Mouse (Mus musculus) spleen, adult 2 months (tissue): ENCODE measurements around the gene Sobp. TPM values are rescaled to one million over a fixed set of nuclear protein-coding genes. Genes with fewer than 3 reads are reported as not detected.

Source experiments
- DNase-seq, 2 experiments: peaks; one replicate each; pipeline versions ENCODE4 v3.0.0 to v3.0.0-alpha.2; 2012 to 2021; ENCODE audit warnings: low spot score in 2 of 2, low read depth in 1 of 2
- H3K27ac ChIP-seq: fragments of 200-500 bp; 2 replicates; pipeline ENCODE4 v1.5.1; 2012; ENCODE audit warnings: low read length, inconsistent platforms; ENCODE audit not compliant: insufficient read depth
- H3K27me3 ChIP-seq: fragments of 200-500 bp; 2 replicates; pipeline ENCODE4 v1.6.1; 2012; ENCODE audit warnings: mild to moderate bottlenecking, moderate library complexity, low read length, inconsistent platforms; ENCODE audit not compliant: control insufficient read depth, insufficient read depth
- H3K36me3 ChIP-seq: fragments of 200-500 bp; 2 replicates; pipeline ENCODE4 v1.6.1; 2012; ENCODE audit warnings: mild to moderate bottlenecking, low read length, inconsistent platforms; ENCODE audit not compliant: control insufficient read depth, insufficient read depth
- H3K4me1 ChIP-seq: fragments of 200-500 bp; 2 replicates; pipeline ENCODE4 v1.6.1; 2011; ENCODE audit warnings: inconsistent platforms; ENCODE audit not compliant: control insufficient read depth, insufficient read depth, insufficient read length
- H3K4me3 ChIP-seq: fragments of 200-500 bp; 2 replicates; pipeline ENCODE4 v1.5.1; 2011; ENCODE audit warnings: mild to moderate bottlenecking, inconsistent platforms; ENCODE audit not compliant: insufficient read depth, insufficient read length; ENCODE audit errors: extremely low read depth
- CTCF ChIP-seq: fragments of 200-500 bp; IDR thresholded peaks from 2 replicates; pipeline ENCODE4 v1.5.1; 2011; ENCODE audit warnings: mild to moderate bottlenecking, inconsistent platforms; ENCODE audit not compliant: insufficient read depth, insufficient read length, insufficient replicate concordance; ENCODE audit errors: extremely low read depth
- POLR2A ChIP-seq: fragments of 200-500 bp; IDR thresholded peaks from 2 replicates; pipeline ENCODE4 v1.6.1; 2011; ENCODE audit warnings: low read depth, low read length, inconsistent platforms
- WGBS: fragments of 180-500 bp; shearing (Covaris S2); methylation state at CpG from one replicate; pipeline ENCODE4 v1.1.7; 2018; 5-methylcytosine and 5-hydroxymethylcytosine counted together
- polyA plus RNA-seq: library from polyadenylated mRNA; depleted of rRNA; stranded (reverse); fragments of >200 nt; gene quantifications from 2 replicates; pipeline ENCODE4 v1.2.3, GENCODE M21; 2012

Sobp gene
- polyA plus RNA-seq, 1 experiment = 0.02 TPM

DNA sequence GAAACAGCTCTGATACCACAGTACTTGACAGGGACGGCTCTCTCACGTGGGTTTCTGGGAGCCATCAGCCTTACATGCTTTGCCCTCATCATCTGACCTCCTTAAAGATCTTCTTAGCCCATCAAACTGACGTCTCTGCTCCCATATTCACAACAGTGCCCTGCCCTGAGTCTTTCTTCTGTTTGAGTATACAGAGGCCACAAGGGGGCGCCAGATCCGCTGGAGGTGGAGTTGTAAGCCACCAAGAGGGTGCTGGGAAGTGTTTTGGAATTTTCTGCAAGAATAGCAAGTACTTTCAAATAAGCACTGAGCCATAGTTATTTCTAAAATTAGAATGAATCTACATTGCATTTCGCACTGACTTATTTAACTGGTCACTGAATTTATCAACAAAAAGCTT lies 37.5 kb upstream of the Sobp start:
- WGBS = 50% methylated on average over 6 of the region's 6 CpGs
- TF ChIP-seq POLR2A (no peak), CTCF (peak; percentile 59; the same call in 1 of the 2 replicates)
- DNase-seq = peak; percentile 21 to 48

DNA sequence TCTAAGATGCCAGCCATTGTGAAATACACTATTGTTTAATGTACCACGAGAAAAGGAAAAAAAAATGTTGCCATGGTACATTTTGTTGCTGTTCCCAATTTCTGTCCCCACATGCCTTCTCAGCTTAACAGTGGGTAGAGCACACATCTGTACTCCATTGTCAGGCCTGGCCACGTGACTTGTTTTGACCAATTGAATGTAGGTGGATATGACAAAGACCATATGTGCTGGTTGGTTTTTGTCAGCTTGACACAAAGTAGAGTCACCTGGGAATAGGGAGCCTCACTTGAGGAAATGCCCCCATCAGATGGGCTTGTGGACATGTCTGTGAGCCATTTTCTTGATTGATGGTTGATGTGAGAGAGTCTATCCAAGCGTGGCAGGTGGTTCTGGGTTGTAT lies 29.5 kb upstream of the Sobp start:
- WGBS = 81% methylated on average over 3 of the region's 3 CpGs
- Histone ChIP-seq H3K4me1 (no peaks in the 10 kb centered on the region), H3K27me3 (no peaks in the 10 kb centered on the region), H3K36me3 (no peaks in the 10 kb centered on the region), H3K4me3 (no peak overlapping the region), H3K27ac (no peak overlapping the region)
- DNase-seq = no peak
- TF ChIP-seq POLR2A = no peak

More for the DNA sequence above, 37.5 kb upstream of the Sobp start:
- Histone ChIP-seq H3K36me3 (no peaks in the 10 kb centered on the region), H3K27me3 (no peaks in the 10 kb centered on the region), H3K4me3 (no peak overlapping the region), H3K27ac (no peak overlapping the region), H3K4me1 (no peaks in the 10 kb centered on the region)

DNA sequence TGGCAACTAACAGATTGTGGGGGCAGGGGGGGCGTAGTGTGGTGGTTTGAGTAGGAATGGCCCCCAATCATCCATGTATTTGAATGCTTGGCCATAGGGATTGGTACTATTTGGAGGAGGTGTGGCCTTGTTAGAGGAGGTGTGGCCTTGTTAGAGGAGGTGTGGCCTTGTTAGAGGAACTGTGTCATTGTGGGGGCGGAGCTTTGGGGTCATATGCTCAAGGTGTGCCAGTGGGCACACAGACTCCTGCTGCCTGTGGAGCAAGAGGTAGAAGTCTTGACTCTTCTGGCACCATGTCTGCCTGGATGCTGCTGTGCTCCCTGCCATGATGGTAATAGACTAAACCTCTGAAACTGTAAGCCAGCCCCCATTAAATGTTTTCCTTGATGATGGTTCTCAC lies 25.9 kb upstream of the Sobp start:
- Histone ChIP-seq H3K27me3 (no peaks in the 10 kb centered on the region), H3K4me1 (no peaks in the 10 kb centered on the region), H3K36me3 (no peaks in the 10 kb centered on the region), H3K4me3 (no peak overlapping the region), H3K27ac (no peak overlapping the region)
- TF ChIP-seq POLR2A (no peak), CTCF (no peak)
- WGBS = 100% methylated on average over 2 of the region's 2 CpGs
- DNase-seq = no peak

DNA sequence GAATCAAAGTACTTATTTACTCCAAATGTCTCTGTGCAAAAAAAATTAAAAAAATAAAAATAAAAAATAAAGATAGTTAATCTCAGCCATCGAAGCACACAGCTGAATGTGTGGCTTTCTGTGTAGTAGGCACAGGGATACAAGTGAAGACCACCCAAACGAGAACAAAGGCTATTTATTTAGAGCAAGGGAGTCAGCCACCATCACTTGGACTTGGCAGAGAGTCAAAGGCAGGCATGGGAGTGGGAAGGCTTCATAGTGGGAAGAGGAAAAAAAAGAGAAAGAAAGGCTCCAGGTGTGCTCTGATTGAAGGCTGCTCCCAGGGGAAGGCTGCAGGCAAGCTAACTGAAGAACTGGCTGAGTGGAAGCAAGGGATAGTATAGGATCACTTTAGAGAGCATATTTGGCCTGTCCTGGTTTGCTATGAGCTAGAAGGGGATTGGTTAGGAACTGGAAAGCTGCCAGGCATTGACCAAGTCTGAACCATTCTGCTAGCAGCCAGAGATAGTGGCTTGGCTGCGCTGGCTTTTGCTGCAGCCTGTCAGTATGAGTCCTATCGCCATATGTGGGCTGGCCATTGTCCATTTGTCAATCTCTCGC lies 6.1 kb upstream of the Sobp start:
- 76% methylated on average over 5 of the region's 5 CpGs for WGBS
- H3K36me3 ChIP-seq = no peaks in the 10 kb centered on the region
- TF ChIP-seq POLR2A = no peak
- TF ChIP-seq CTCF = no peak

DNA sequence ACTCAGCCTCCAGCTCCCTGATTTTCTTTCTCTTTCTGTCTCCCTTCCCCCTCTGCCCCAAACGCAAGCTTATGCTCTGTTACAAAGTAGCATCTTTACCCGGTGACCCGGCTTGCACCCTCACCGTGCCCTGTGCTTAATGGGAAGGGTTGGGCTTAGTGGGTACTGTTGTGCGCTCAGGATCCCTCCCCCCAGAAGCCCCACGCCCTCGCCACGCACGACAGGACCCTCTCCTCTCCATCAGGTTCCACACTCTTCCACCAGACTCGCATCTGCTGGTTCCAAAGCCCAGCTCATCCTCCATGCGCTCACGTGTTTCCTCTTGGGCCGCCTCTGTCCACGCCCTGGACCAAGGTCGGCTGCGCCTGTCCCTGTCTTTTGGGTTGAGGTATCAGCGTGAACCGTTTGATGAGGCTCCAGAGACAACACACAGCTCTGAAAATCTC lies 849 bp upstream of the Sobp start:
- no peak for DNase-seq
- H3K36me3 ChIP-seq = no peaks in the 10 kb centered on the region
- WGBS = 6% methylated on average over 18 of the region's 18 CpGs
- no peak overlapping the region for H3K27ac ChIP-seq
- no peak overlapping the region for H3K4me3 ChIP-seq
- peaks cover 24% of the 10 kb centered on the region for H3K27me3 ChIP-seq
- 0 out of 2 replicates have a peak, but pooled peaks cover 3% of the 10 kb centered on the region for H3K4me1 ChIP-seq
- TF ChIP-seq CTCF (no peak), POLR2A (no peak)

More for the DNA sequence above, 6.1 kb upstream of the Sobp start:
- no peak overlapping the region for H3K27ac ChIP-seq
- H3K4me1 ChIP-seq = no peaks in the 10 kb centered on the region
- no peaks in the 10 kb centered on the region; the same call in 1 of the 2 replicates for H3K27me3 ChIP-seq
- DNase-seq = no peak
- no peak overlapping the region for H3K4me3 ChIP-seq

DNA sequence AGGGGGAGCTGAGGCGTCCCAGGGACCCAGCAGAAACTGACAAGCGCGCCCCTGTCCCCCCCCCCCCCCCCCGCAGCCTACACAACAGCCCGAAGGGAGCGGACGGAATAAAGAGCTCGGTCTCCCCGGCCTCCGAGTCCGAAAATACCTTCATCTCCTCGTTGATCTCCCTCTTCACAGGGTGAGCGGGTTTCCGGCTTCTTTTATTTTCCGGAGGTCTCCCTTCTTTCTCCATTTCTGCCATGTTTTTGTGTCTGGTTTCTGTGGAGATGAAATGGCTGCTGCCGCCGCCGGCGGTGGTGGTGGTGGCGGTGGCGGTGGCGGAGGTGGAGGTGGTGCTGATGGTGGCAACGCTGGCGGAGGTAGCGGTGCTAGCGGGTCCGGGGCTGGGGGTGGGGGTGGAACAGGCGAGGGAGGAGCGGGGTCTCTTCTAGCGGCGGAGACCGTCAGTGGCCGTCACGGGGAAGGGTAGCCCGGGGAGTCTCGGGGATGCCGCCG lies 453 bp downstream of the Sobp start:
- H3K27me3 ChIP-seq = peaks cover 24% of the 10 kb centered on the region
- H3K36me3 ChIP-seq = no peaks in the 10 kb centered on the region
- no peak overlapping the region for H3K27ac ChIP-seq
- WGBS = 1% methylated on average over 35 of the region's 38 CpGs
- peak overlapping the region; percentile 38; the same call in 1 of the 2 replicates for H3K4me3 ChIP-seq
- TF ChIP-seq POLR2A (no peak), CTCF (no peak)
- 0 out of 2 replicates have a peak, but pooled peaks cover 3% of the 10 kb centered on the region for H3K4me1 ChIP-seq
- no peak for DNase-seq

DNA sequence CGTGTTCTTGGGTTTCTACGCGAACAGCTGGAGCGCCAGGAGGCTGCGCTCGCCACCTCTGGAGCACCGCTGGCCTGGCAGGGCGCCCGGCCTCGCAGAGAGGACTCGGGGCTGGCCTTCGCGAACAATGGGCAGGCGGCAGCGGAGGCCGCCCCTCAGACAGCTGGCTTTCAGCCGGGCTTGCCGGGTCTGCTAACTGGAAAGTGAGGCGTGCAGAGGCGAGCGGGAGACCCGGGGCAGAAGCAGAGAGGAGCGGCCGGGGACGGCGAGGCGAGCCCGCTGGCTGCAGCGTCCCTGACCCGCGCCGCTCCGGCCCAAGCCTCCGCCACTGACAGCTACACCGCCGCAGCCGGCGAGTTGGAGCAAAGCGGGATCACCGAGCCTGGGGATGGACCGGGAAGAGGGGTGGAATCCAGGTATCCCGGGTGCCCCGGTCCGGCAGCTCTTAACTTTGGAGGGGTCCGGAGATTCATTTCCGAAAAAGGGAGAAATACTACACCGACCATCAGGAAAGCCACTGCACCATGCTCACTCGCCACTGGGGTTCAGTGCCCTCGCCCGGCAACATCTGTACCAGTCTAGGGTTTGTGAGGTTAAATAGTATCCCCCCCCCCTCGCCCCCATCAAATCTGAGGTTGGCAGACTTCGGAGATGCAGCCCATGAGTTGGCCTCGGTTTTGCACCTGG lies 1.0 kb downstream of the Sobp start:
- Histone ChIP-seq H3K4me3 (peak overlapping the region; percentile 44; the same call in 1 of the 2 replicates), H3K27me3 (peaks cover 24% of the 10 kb centered on the region), H3K27ac (no peak overlapping the region), H3K4me1 (0 out of 2 replicates have a peak, but pooled peaks cover 3% of the 10 kb centered on the region), H3K36me3 (no peaks in the 10 kb centered on the region)
- TF ChIP-seq POLR2A (no peak), CTCF (no peak)
- 2% methylated on average over 52 of the region's 53 CpGs for WGBS
- no peak for DNase-seq
